In genomic region chr11:54826819-54827218, GRCm38 (mm10) we compare ENCODE assay signal across 17 mouse cellular contexts.
"Had no signal": no experiment of that assay in that cellular context is flagged by ENCODE, and none has a peak within 500 bp of the region (broad histone marks: within the 10 kb centered on the region; RNA-seq: fewer than 3 reads in every experiment).

No protein-coding gene starts in this region.

- DNase-seq: kidney, adult 18-20 months; kidney, postnatal 25 days; liver; lung, adult 18-20 months; lung, postnatal 10 days; lung, postnatal 36 days; thymus, adult 18-20 months; thymus, postnatal 36 days had no signal

- H3K27ac ChIP-seq: limb, embryonic 10.5 days; limb, embryonic 13.5 days; liver, embryonic 12.5 days; liver, embryonic 15.5 days; lung, embryonic 15.5 days; midbrain, embryonic 10.5 days; midbrain, embryonic 13.5 days had no signal

- H3K4me3 ChIP-seq: limb, embryonic 10.5 days; limb, embryonic 13.5 days; liver, embryonic 12.5 days; liver, embryonic 15.5 days; lung, embryonic 15.5 days; megakaryocyte, embryonic 14.5 days; midbrain, embryonic 10.5 days; midbrain, embryonic 13.5 days had no signal

- H3K27me3 ChIP-seq: limb, embryonic 13.5 days; liver, embryonic 12.5 days; liver, embryonic 15.5 days; lung, embryonic 15.5 days; midbrain, embryonic 13.5 days had no signal

- H3K36me3 ChIP-seq: limb, embryonic 10.5 days; limb, embryonic 13.5 days; liver, embryonic 12.5 days; liver, embryonic 15.5 days; lung, embryonic 15.5 days; midbrain, embryonic 10.5 days; midbrain, embryonic 13.5 days had no signal

- H3K4me1 ChIP-seq: limb, embryonic 10.5 days; limb, embryonic 13.5 days; lung, embryonic 15.5 days; midbrain, embryonic 10.5 days; midbrain, embryonic 13.5 days had no signal

- ATAC-seq: intestine, embryonic 16.5 days; liver, embryonic 12.5 days; midbrain, embryonic 13.5 days had no signal
